Mouse (Mus musculus): ENCODE measurements around the gene Cnot3. TPM values are rescaled to one million over a fixed set of nuclear protein-coding genes. Genes with fewer than 3 reads are reported as not detected.

The Cnot3 gene
- polyA plus RNA-seq (2012; rRNA removed; ENCODE audit: low replicate concordance): 87.7 and 89.5 TPM in 2 replicates

GRCm38 (mm10) chr7:3644672-3645487 is at the start of gene Cnot3:
Gene Cnot3 (plus strand): TSS chr7:3645268.

GRCm38 (mm10) chr7:3616057-3616388 is 29.0 kb upstream of the Cnot3 start, which contains the start of gene Oscar:
Gene Oscar (minus strand): TSS chr7:3616157.

GRCm38 (mm10) chr7:3617242-3617995 is 27.6 kb upstream of the Cnot3 start, which contains the start of gene Ndufa3:
Gene Ndufa3 (plus strand): TSS chr7:3617373.

GRCm38 (mm10) chr7:3629543-3630477 is 15.3 kb upstream of the Cnot3 start, which contains the start of the genes Tfpt and Prpf31:
Gene Tfpt (minus strand): TSS chr7:3629929.
Gene Prpf31 (plus strand): TSS chr7:3629985.

GRCm38 (mm10) chr7:3665215-3666114 is 20.4 kb downstream of the Cnot3 start, which contains the start of gene Leng1:
Gene Leng1 (minus strand): TSS chr7:3665840.

GRCm38 (mm10) chr7:3677342-3677741 is 32.3 kb downstream of the Cnot3 start, which contains the start of gene Tmc4:
Gene Tmc4 (minus strand): TSS chr7:3677553.

GRCm38 (mm10) chr7:3692382-3692986 is 47.4 kb downstream of the Cnot3 start, which contains the start of gene Tsen34:
Gene Tsen34 (plus strand): TSS chr7:3692863.

GRCm38 (mm10) chr7:3692987-3693808 is 48.1 kb downstream of the Cnot3 start, which contains the start of gene Mboat7:
Gene Mboat7 (minus strand): TSS chr7:3693523.

GRCm38 (mm10) chr7:3703879-3704441 is 58.9 kb downstream of the Cnot3 start, which contains the start of gene Rps9:
Gene Rps9 (plus strand): TSS chr7:3703993.

Other genes starting within 250 kb of the Cnot3 start
- not detected in 2 replicates for gene Cacng6, start 221.1 kb upstream of the Cnot3 start, polyA plus RNA-seq (2012; rRNA removed; ENCODE audit: low replicate concordance)
- not detected in 2 replicates for gene Tarm1, start 142.6 kb upstream of the Cnot3 start, polyA plus RNA-seq (2012; rRNA removed; ENCODE audit: low replicate concordance)
- 0.26 TPM in 1 of 2 replicates, not detected in the other for gene Oscar, start 29.1 kb upstream of the Cnot3 start, polyA plus RNA-seq (2012; rRNA removed; ENCODE audit: low replicate concordance)
- 287 and 393 TPM in 2 replicates for gene Ndufa3, start 27.9 kb upstream of the Cnot3 start, polyA plus RNA-seq (2012; rRNA removed; ENCODE audit: low replicate concordance)
- gene Tfpt, start 15.3 kb upstream of the Cnot3 start, polyA plus RNA-seq (2012; rRNA removed; ENCODE audit: low replicate concordance): 3.6 and 7.9 TPM in 2 replicates
- gene Prpf31, start 15.3 kb upstream of the Cnot3 start, polyA plus RNA-seq (2012; rRNA removed; ENCODE audit: low replicate concordance): 12.2 and 16.7 TPM in 2 replicates
- 2.2 and 2.7 TPM in 2 replicates for gene Leng1, start 20.6 kb downstream of the Cnot3 start, polyA plus RNA-seq (2012; rRNA removed; ENCODE audit: low replicate concordance)
- 201 and 223 TPM in 2 replicates for gene Tmc4, start 32.3 kb downstream of the Cnot3 start, polyA plus RNA-seq (2012; rRNA removed; ENCODE audit: low replicate concordance)
- gene Tsen34, start 47.6 kb downstream of the Cnot3 start, polyA plus RNA-seq (2012; rRNA removed; ENCODE audit: low replicate concordance): 92.9 and 131 TPM in 2 replicates
- gene Mboat7, start 48.3 kb downstream of the Cnot3 start, polyA plus RNA-seq (2012; rRNA removed; ENCODE audit: low replicate concordance): 53.2 and 59.5 TPM in 2 replicates
- 322 and 616 TPM in 2 replicates for gene Rps9, start 58.7 kb downstream of the Cnot3 start, polyA plus RNA-seq (2012; rRNA removed; ENCODE audit: low replicate concordance)
- gene Pirb, start 75.1 kb downstream of the Cnot3 start, polyA plus RNA-seq (2012; rRNA removed; ENCODE audit: low replicate concordance): 3.8 and 4.1 TPM in 2 replicates
- 0.07 TPM in 1 of 2 replicates, not detected in the other for gene Gm15448, start 180.4 kb downstream of the Cnot3 start, polyA plus RNA-seq (2012; rRNA removed; ENCODE audit: low replicate concordance)
- gene Pira2, start 199.8 kb downstream of the Cnot3 start, polyA plus RNA-seq (2012; rRNA removed; ENCODE audit: low replicate concordance): 0.16 and 0.31 TPM in 2 replicates